Mouse (Mus musculus) 3T3-L1 (cell line): ENCODE data around the gene Ntm.

Source experiments
- DNase-seq: peaks from one replicate; pipeline ENCODE4 v3.0.0-alpha.2; 2015; ENCODE audit warnings: low read depth, low spot score

Ntm gene

GRCm38 (mm10) chr9:29802990-29803737, 159.8 kb downstream of the Ntm start:
- no peak for DNase-seq

GRCm38 (mm10) chr9:29802071-29802705, 160.8 kb downstream of the Ntm start:
- DNase-seq: no peak

- no peak for DNase-seq
Observed at GRCm38 (mm10) chr9:29796281-29796680, 166.7 kb downstream of the Ntm start.

GRCm38 (mm10) chr9:29791199-29791915, 171.6 kb downstream of the Ntm start:
- no peak for DNase-seq

GRCm38 (mm10) chr9:29790017-29790416, 172.9 kb downstream of the Ntm start:
- DNase-seq: no peak

- no peak for DNase-seq
Observed at GRCm38 (mm10) chr9:29788855-29789254, 174.1 kb downstream of the Ntm start.

GRCm38 (mm10) chr9:29787408-29787807, 175.5 kb downstream of the Ntm start:
- no peak for DNase-seq

GRCm38 (mm10) chr9:29782697-29783096, 180.2 kb downstream of the Ntm start:
- no peak for DNase-seq

- no peak for DNase-seq
Observed at GRCm38 (mm10) chr9:29779739-29780138, 183.2 kb downstream of the Ntm start.

GRCm38 (mm10) chr9:29776951-29777350, 186.0 kb downstream of the Ntm start:
- no peak for DNase-seq

GRCm38 (mm10) chr9:29776542-29776941, 186.4 kb downstream of the Ntm start:
- DNase-seq: no peak

- DNase-seq: no peak
Observed at GRCm38 (mm10) chr9:29776030-29776429, 186.9 kb downstream of the Ntm start.

GRCm38 (mm10) chr9:29772625-29773388, 190.1 kb downstream of the Ntm start:
- DNase-seq: no peak

- no peak for DNase-seq
Observed at GRCm38 (mm10) chr9:29771870-29772269, 191.1 kb downstream of the Ntm start.

- DNase-seq: no peak
Observed at GRCm38 (mm10) chr9:29771071-29771785, 191.7 kb downstream of the Ntm start.

GRCm38 (mm10) chr9:29769361-29769760, 193.6 kb downstream of the Ntm start:
- DNase-seq: no peak

- no peak for DNase-seq
Observed at GRCm38 (mm10) chr9:29765990-29766980, 196.7 kb downstream of the Ntm start.

- no peak for DNase-seq
Observed at GRCm38 (mm10) chr9:29763338-29763737, 199.6 kb downstream of the Ntm start.

GRCm38 (mm10) chr9:29761952-29762586, 200.9 kb downstream of the Ntm start:
- DNase-seq: no peak
